Mouse (Mus musculus): ENCODE data around the gene Mafg.
"Not testable (repeated sequence)": the region's sequence is repeated elsewhere in the genome, so short reads cannot be mapped to it uniquely, and the experiment has no call there.

Mafg gene

GRCm38 (mm10) chr11:120598283-120598989, 35.0 kb downstream of the Mafg start, which contains the start of the genes Alyref and Anapc11:
TSS of gene Alyref (minus strand) at chr11:120598365.
TSS of gene Anapc11 (plus strand) at chr11:120598421.
- peak; percentile 85 to 91 for DNase-seq (ENCODE audit: low spot score in 2 of 2)

DNA sequence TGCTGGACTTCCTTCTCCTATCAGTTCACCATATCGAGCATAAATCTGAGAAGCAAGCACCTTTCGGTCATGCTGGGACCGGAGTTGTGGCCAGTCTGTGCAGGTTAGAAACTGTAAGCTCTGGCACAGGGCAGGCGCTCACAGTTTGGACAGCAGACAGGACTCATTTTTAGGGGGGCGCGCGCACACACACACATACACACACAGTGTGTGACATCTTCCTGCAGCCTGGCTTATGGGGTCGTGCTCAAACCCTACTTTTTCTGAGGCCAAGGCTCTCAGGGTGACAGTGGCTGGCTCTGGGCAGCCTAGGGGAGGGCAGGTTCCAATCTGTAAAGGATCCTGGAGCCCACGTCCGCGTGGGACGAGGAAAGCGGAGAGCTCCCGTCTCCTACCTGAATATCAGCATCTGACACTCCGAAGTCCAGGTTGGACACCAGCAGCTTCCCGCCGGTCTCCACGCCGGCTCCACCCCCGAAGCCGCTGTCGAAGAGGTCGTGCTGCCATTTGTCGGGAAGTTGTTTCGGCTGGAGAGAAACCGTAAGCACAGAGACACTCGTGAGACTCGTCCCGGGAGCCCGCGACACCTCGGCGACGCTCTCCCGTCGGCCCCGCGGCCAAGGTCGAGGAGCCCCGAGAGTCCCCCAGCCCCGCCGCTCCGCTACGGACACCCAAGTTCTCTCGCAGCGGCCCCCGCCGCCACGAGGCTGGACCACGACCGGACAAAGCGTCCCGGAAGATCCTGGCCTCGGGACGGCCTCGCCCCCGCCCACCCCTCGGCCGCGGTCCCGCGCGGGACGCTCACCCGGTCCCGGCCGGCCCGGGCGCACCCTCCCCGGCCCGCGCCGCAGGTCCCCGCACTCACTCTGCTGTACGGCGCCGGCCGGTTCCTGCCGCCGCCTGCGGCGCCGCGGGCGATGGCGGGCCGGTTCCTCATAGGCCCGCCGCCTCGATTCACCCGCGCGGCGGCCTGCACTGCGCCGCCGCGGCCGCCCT, 35.9 kb downstream of the Mafg start:
- no peak for DNase-seq (ENCODE audit: low spot score in 2 of 2)

- no peak for DNase-seq (ENCODE audit: low spot score in 2 of 2)
Observed at GRCm38 (mm10) chr11:120588531-120588930, 44.9 kb downstream of the Mafg start.

DNA sequence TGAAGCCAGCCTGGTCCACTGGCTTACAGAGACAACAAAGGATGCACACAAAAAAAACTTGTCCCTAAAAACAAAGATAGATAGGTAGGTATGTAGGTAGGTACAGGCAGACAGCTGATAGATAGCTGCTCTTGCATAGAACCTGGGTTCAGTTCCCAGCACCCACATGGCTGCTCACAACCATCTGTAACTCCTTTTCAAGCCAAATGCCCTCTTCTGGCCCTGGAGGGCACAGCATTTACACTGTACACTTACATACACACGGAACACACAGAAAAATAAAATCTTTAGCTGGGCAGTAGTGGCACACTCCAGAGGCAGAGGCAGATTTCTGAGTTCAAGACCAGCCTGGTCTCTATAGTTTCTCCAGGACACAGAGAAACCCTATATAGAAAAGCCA, 49.5 kb downstream of the Mafg start:
- DNase-seq (ENCODE audit: low spot score in 2 of 2) = no peak

- DNase-seq (ENCODE audit: low spot score in 2 of 2) = not testable (repeated sequence)
Observed at GRCm38 (mm10) chr11:120582982-120583293, 50.5 kb downstream of the Mafg start.

GRCm38 (mm10) chr11:120582268-120582981, 51.0 kb downstream of the Mafg start:
- DNase-seq (ENCODE audit: low spot score in 2 of 2) = no peak

- peak; percentile 83 to 90 for DNase-seq (ENCODE audit: low spot score in 2 of 2)
Observed at GRCm38 (mm10) chr11:120581490-120582267, 51.7 kb downstream of the Mafg start, which contains the start of gene Arhgdia. TSS of gene Arhgdia (minus strand) at chr11:120581624.

- peak in 1 of 2 experiments; percentile 44 for DNase-seq (ENCODE audit: low spot score in 2 of 2)
Observed at GRCm38 (mm10) chr11:120580871-120581331, 52.5 kb downstream of the Mafg start.

- DNase-seq (ENCODE audit: low spot score in 2 of 2) = no peak
Observed at GRCm38 (mm10) chr11:120580190-120580589, 53.2 kb downstream of the Mafg start.

- peak in 1 of 2 experiments; percentile 68 for DNase-seq (ENCODE audit: low spot score in 2 of 2)
Observed at GRCm38 (mm10) chr11:120579316-120580107, 53.9 kb downstream of the Mafg start.

DNA sequence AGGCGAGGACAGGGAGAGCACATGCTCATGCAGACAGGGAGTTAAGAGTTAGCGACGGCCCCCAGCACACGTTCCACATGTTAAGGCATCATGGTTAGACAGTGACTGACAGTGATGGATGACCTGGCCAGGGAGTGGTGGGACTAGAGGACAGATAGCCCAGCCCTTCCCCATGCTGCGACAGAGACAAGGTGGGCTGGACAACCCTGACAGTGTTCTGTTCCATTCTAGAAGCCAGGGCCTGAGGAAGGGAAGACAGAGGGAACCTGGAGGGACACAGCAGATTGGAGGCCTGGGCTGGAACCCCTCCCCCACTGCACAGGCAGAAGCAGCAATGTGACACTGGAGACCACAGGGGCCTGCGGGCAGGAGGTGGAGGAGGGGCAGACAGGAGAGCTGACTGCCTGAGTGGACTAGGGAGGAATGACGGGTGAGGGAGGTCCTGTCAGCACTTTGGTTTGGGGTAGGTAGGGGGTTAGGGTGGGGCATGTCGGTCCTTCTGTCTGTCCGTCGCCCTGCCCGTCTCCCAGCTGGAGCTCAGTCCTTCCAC, 54.6 kb downstream of the Mafg start:
- DNase-seq (ENCODE audit: low spot score in 2 of 2) = no peak

DNA sequence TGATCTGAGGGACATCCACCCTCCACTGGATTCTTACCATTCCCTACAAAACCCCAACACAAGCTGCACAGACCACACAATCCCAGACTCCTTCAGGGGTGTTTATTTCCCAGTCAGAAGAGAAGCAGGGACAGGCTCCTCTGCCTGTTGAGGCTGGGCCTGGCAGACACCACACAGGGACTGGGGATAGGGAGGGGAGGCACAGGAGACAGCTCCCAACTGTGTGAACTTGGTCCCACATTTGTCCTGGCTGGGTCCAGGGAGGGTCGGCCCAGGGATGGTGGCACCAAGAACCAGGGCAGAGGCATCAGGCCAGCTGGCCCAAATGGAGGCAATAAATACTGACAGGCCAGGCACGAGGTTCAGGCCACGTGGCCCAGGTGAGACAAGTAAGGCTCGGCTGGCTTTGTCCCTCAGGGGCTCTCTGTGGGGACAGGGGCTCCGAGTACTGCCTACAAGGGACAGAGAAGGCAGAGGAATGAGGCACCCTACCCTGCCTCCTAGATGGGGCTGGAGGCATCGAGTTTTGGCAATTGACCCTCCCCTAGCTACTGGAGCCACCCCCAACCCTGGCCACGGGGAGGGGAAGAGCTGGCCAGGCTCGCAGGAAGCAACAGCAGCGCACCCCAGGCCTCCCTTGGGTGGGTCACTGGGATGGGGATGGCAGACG, 55.2 kb downstream of the Mafg start:
- no peak for DNase-seq (ENCODE audit: low spot score in 2 of 2)

DNA sequence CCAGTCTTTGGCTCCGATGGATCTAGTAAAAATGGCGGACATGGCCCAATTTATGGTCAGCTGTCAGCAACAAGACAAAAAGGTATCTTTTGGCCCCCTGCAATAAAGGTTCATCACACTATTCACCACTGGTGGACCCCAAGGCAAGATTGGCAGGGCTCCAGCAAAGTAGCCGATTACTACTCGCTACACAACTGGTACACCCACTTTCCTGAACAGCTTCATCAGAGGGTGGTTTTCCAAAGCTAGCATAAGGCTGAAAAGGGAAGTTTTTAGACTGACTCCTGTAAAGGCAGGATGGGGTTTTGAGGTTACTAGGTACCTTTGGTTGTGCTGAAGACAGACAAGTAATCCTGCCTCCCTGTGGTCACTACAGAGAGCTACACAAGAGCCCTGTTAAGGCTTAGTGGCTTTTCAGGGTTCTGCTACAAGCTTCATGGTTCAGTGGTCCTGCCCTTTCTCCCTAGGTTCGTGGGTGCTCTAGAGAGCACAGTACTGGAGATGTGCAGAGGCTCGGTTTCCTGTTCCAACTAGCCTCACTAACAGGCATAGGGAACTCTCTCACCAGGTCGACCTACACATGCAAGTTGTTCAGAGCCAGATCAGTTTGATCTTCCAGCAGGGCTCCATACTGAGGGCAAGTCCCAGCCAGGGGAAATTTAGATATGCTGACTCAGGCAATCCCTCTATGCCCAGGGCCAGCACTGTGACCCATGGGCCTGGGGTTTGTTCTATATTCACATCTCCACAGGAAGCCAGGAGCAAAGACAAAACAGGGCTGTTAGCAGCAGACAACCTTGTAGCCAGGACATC, 56.0 kb downstream of the Mafg start:
- DNase-seq (ENCODE audit: low spot score in 2 of 2) = no peak

GRCm38 (mm10) chr11:120576365-120576981, 56.9 kb downstream of the Mafg start:
- no peak for DNase-seq (ENCODE audit: low spot score in 2 of 2)

DNA sequence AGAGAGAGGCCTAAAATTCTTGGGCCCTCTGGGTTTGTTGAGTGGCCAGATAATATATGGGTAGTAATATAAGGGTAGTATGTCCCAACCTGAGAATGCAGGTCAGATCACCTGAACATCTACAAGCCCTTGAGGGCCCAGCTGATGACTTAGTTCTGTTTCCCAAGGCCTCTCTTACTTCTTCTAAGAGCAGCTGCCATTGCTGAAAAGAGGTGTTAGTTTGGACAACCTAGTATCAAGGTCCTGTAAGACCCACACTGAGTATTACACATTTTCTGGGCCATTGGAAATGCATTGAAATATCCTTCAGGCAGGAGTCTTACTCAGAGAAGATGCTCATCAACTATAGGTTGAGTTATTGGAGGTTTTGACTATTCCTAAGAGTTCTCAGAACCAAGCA, 57.5 kb downstream of the Mafg start:
- DNase-seq (ENCODE audit: low spot score in 2 of 2) = no peak

Measured in frontal cortex, postnatal 10 days (tissue).